Mouse (Mus musculus): Measurements from ENCODE around the gene Tnfrsf13b. TPM values are rescaled to one million over a fixed set of nuclear protein-coding genes. Genes with fewer than 3 reads are reported as not detected.

The Tnfrsf13b gene
- polyA plus RNA-seq, 1 experiment from 2014 or later, result 1.2 TPM

DNA sequence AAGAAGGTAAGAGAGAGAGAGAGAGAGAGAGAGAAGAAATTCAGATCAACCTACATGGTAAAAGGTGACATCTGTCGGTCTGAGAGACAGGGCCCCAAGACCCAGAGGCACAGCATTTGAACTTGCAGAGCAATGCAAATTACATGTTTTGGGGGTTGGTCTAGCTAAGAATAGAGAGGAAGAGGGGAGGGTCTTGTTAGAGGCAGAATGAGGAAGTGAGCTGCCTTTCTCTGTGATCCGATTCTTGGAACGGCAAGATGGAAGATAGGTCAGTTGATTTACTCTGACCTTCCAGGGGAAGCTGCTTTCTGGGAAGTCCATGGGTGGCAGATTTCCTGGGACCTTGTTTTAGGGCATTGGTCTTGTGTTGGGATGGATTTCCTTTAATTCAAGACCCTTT, 15.7 kb downstream of the Tnfrsf13b start:
- DNase-seq (ENCODE audit: low spot score), result no peak
- H3K4me3 ChIP-seq, result no peak overlapping the region
- no peaks in the 10 kb centered on the region for H3K9me3 ChIP-seq (replicated peaks)
- WGBS, result 84% methylated on average over 3 of the region's 3 CpGs
- H3K27me3 ChIP-seq (ENCODE audit: low read depth, poor library complexity, severe bottlenecking), result peaks cover 15% of the 10 kb centered on the region
- H3K4me1 ChIP-seq, result peaks cover 7% of the 10 kb centered on the region
- no peaks in the 10 kb centered on the region for H3K36me3 ChIP-seq
- no peak overlapping the region for H3K27ac ChIP-seq (replicated peaks)

DNA sequence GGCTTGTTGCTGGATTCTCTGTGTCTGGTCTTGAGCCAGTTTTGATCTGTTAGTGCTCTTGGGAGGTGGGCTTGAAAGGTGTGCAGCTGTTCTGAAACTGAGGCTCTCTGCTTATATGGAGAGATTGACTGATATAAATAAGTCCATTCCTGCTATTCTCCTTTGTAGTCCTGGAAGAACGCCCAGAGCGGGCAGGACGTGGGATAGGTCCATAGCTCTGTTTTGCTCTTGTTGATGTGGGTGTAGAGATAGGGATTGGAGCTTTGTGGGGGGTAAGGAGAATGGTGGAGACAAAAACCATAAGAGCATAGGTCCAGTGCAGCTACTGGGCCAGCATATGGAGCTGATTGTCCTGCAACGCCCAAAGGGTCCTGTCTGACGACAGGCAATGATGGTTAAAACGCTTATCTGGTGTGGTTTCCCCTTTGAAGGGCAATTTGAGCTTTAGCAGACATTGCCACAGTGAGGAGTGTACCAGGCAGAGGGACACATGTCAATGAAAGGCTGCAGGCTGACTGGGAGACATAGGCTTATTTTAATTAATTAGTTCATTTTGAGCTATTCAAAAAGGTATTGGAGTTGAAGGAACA, 16.5 kb downstream of the Tnfrsf13b start:
- DNase-seq (ENCODE audit: low spot score), result no peak
- WGBS, result 86% methylated on average over 6 of the region's 6 CpGs
- Histone ChIP-seq H3K4me3 (no peak overlapping the region), H3K4me1 (peaks cover 11% of the 10 kb centered on the region), H3K36me3 (no peaks in the 10 kb centered on the region), H3K27ac (replicated peaks) (no peak overlapping the region), H3K27me3 (ENCODE audit: low read depth, poor library complexity, severe bottlenecking) (peaks cover 23% of the 10 kb centered on the region), H3K9me3 (replicated peaks) (no peaks in the 10 kb centered on the region)

DNA sequence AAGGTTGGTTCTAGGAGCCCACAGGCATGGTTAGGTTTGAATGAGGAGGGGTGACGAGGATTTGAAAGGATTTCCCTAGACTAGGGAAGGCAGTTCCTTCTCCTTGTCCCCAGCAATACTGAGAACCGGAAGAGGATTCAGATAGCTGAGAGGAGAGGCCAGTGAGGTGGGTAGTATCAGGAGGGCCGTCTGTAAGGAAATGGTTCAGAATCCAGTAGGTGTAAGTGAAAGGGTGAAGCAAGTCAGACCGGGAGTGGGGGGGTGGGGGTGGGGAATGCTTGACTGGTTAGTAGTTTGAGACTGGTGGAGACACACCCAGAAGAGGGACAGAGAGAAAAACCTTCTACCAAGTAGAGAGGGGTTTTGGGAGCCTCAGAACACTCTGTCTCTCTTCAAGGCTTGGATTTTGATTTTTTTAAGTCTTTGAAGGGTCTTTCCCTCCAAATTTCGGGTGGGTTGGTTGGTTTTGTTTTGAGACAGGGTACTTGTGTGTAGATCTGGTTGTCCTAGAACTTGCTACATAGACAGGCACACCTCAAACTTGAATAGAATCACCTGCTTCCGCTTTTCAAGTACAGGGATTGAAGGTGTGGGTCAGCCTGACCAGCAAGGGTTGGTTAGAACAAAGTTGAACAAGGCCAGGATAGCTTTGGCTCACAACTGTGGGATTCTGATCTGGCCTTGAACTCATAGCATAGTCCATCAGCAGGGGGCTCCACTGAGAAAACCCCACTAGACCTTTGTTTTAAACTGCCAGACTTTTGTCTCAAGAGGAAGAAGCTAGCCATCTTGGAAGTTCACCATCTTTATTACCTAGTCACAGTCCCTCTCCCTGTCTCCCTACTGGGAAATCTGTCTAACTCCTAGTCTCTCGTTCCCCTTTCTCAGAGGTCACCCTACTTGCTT, 17.3 kb downstream of the Tnfrsf13b start:
- H3K27ac ChIP-seq (replicated peaks), result no peak overlapping the region
- H3K4me1 ChIP-seq, result peaks cover 11% of the 10 kb centered on the region
- H3K4me3 ChIP-seq, result no peak overlapping the region
- WGBS, result 77% methylated on average over 7 of the region's 7 CpGs
- H3K9me3 ChIP-seq (replicated peaks), result no peaks in the 10 kb centered on the region
- no peaks in the 10 kb centered on the region for H3K36me3 ChIP-seq
- peaks cover 31% of the 10 kb centered on the region for H3K27me3 ChIP-seq (ENCODE audit: low read depth, poor library complexity, severe bottlenecking)
- DNase-seq (ENCODE audit: low spot score), result no peak

DNA sequence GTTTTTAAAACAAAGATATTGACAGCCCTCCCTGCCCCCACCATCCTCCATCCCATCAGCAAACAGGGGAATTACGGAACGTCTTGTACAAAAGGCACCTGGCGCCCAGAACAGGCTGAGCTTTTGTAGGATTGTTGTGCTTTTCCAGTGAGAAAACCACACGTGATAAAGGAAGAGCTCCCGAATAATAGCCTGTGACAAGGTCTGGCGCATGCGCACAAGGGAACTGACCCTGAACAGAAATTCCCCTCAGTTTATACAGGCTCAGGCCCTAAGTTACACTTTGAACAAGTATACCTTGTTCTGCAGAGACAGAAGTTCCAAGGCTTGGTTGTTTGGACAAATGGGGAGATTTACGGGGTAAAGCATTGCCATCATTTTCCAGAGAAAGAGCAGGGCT, 19.0 kb downstream of the Tnfrsf13b start:
- Histone ChIP-seq H3K27ac (replicated peaks) (no peak overlapping the region), H3K9me3 (replicated peaks) (no peaks in the 10 kb centered on the region), H3K4me3 (no peak overlapping the region), H3K27me3 (ENCODE audit: low read depth, poor library complexity, severe bottlenecking) (peaks cover 32% of the 10 kb centered on the region), H3K4me1 (peaks cover 11% of the 10 kb centered on the region), H3K36me3 (no peaks in the 10 kb centered on the region)
- WGBS, result 73% methylated on average over 8 of the region's 8 CpGs
- no peak for DNase-seq (ENCODE audit: low spot score)

DNA sequence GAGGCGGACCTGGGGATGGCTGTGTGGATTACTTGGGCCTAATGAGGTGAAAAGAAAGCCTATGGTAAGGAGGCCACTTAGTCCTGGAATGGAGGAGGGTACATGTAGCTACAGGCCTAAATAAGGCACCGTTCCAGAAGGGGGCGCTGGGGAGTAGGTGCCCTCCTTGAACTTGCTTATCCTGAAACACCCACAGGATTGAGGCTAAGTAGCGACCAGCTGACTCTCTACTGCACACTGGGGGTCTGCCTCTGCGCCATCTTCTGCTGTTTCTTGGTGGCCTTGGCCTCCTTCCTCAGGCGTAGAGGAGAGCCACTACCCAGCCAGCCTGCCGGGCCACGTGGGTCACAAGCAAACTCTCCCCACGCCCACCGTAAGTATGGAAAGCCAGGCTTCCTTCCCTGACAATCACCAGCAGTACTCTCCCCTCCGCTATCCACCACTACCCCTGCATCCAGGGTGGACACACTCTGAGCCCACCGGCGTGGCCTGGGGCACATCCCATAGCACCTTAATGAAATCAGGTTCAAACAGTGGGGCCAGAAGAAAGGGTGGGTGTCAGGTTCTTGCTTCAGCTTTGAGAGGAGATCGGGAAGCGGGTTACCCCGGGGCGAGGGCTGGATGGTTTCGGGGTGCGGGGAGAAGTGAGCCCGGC, 20.2 kb downstream of the Tnfrsf13b start:
- H3K27ac ChIP-seq (replicated peaks), result peak overlapping the region; percentile 63
- peaks cover 9% of the 10 kb centered on the region for H3K36me3 ChIP-seq
- H3K4me1 ChIP-seq, result peaks cover 11% of the 10 kb centered on the region
- DNase-seq (ENCODE audit: low spot score), result peak; percentile 69
- 15% methylated on average over 20 of the region's 20 CpGs for WGBS
- H3K4me3 ChIP-seq, result peak overlapping the region; percentile 60
- H3K9me3 ChIP-seq (replicated peaks), result no peaks in the 10 kb centered on the region
- peaks cover 32% of the 10 kb centered on the region for H3K27me3 ChIP-seq (ENCODE audit: low read depth, poor library complexity, severe bottlenecking)

DNA sequence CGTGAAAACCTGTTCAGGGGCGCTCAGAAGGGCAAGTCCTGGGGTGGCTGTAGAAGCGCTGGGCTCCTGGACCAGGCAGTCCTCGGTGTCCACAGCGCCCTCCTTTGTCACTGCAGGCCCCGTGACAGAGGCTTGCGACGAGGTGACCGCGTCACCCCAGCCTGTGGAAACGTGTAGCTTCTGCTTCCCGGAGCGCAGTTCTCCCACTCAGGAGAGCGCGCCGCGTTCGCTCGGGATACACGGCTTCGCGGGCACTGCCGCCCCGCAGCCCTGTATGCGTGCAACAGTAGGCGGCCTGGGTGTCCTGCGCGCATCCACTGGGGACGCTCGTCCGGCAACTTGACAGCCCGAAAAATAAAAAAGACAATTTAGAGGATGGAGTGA, 20.7 kb downstream of the Tnfrsf13b start:
- peak; percentile 63 for DNase-seq (ENCODE audit: low spot score)
- H3K27ac ChIP-seq (replicated peaks), result peak overlapping the region; percentile 63
- peaks cover 11% of the 10 kb centered on the region for H3K4me1 ChIP-seq
- no peaks in the 10 kb centered on the region for H3K9me3 ChIP-seq (replicated peaks)
- WGBS, result 8% methylated on average over 32 of the region's 32 CpGs
- peaks cover 14% of the 10 kb centered on the region for H3K36me3 ChIP-seq
- peaks cover 32% of the 10 kb centered on the region for H3K27me3 ChIP-seq (ENCODE audit: low read depth, poor library complexity, severe bottlenecking)
- peak overlapping the region; percentile 60 for H3K4me3 ChIP-seq

DNA sequence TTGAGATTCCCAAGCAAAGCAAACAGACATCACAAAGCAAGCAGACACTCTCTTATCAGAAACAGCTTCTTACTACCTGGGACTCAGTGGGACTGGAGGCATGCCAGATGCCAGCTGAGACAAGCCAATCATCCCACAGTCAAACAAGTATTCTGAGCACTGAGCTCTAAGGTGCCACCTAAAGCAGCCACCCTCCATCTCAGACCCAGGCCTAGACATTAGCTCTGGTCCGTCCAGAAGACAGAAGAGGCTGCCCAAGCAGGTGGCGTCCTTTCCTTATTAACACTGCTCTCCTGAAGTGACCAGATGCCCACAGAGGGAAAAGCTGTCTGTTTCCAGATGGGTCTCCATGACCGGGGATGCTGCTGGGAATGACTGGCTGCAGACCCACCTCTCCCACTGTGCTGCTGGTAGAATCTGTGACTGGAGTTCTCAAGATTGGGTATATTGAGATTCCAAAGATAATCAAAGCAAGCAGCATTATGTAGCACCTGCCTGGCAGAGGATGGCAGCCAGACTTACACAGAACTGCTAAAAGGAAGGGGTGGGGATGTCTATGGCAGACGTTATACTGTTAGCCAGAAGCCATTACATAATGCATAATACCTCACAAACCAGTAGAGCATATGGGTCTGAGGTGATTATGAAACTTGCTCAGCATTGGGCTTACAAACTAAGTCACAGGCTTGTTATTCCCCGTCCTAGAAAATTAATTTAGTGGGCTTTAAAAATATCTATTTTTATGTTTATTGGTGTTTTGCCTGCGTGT, 23.9 kb downstream of the Tnfrsf13b start:
- no peak overlapping the region for H3K27ac ChIP-seq (replicated peaks)
- peaks cover 45% of the 10 kb centered on the region for H3K36me3 ChIP-seq
- H3K4me3 ChIP-seq, result no peak overlapping the region
- DNase-seq (ENCODE audit: low spot score), result no peak
- H3K4me1 ChIP-seq, result peaks cover 11% of the 10 kb centered on the region
- 76% methylated on average over 6 of the region's 6 CpGs for WGBS
- no peaks in the 10 kb centered on the region for H3K9me3 ChIP-seq (replicated peaks)
- H3K27me3 ChIP-seq (ENCODE audit: low read depth, poor library complexity, severe bottlenecking), result peaks cover 32% of the 10 kb centered on the region

DNA sequence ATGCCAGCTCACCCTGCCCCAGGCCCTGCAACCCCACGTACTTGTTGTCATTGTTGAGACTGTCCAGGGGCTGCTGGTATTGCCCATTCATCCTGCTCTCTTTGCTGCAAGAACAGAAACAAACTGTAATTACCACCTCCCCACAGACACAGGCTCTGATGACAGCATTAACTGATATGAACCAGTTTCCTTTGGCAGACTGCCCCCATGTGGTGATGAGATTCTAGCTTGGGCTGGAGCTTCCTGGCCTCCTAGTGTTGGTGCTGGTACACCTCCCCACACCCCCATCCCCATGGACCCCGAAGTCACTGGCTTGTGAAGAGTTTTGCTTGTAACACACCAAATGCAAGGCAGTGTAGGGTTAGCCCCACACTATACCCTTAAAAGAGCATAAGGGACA, 29.2 kb downstream of the Tnfrsf13b start:
- H3K27ac ChIP-seq (replicated peaks), result no peak overlapping the region
- DNase-seq (ENCODE audit: low spot score), result no peak
- H3K36me3 ChIP-seq, result peaks cover 98% of the 10 kb centered on the region
- no peaks in the 10 kb centered on the region for H3K9me3 ChIP-seq (replicated peaks)
- no peaks in the 10 kb centered on the region for H3K4me1 ChIP-seq
- 93% methylated on average over 2 of the region's 2 CpGs for WGBS
- no peaks in the 10 kb centered on the region for H3K27me3 ChIP-seq (ENCODE audit: low read depth, poor library complexity, severe bottlenecking)
- H3K4me3 ChIP-seq, result no peak overlapping the region

DNA sequence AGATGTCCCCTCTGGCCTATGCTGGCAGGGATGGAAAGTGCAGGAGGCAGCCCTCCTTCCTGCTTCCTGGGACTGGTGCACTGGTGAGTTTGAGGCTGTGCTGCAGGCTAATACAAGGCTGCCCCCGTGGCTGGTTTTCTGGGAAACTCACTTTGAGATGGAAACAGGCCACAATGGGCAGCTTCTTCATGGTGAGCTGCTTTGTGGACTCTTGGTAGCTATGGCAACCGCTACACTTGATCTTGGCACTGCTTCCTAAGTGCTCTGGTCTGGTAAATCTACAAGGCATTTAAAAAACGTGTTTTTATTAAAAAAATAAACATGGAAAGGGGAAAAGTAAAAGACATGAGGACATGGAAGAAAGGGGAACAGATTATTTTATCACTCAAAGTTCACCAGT, 31.6 kb downstream of the Tnfrsf13b start:
- Histone ChIP-seq H3K27ac (replicated peaks) (no peak overlapping the region), H3K4me3 (no peak overlapping the region), H3K9me3 (replicated peaks) (no peaks in the 10 kb centered on the region), H3K27me3 (ENCODE audit: low read depth, poor library complexity, severe bottlenecking) (no peaks in the 10 kb centered on the region), H3K36me3 (peaks cover 100% of the 10 kb centered on the region), H3K4me1 (no peaks in the 10 kb centered on the region)
- DNase-seq (ENCODE audit: low spot score), result no peak
- 80% methylated on average over 3 of the region's 3 CpGs for WGBS

DNA sequence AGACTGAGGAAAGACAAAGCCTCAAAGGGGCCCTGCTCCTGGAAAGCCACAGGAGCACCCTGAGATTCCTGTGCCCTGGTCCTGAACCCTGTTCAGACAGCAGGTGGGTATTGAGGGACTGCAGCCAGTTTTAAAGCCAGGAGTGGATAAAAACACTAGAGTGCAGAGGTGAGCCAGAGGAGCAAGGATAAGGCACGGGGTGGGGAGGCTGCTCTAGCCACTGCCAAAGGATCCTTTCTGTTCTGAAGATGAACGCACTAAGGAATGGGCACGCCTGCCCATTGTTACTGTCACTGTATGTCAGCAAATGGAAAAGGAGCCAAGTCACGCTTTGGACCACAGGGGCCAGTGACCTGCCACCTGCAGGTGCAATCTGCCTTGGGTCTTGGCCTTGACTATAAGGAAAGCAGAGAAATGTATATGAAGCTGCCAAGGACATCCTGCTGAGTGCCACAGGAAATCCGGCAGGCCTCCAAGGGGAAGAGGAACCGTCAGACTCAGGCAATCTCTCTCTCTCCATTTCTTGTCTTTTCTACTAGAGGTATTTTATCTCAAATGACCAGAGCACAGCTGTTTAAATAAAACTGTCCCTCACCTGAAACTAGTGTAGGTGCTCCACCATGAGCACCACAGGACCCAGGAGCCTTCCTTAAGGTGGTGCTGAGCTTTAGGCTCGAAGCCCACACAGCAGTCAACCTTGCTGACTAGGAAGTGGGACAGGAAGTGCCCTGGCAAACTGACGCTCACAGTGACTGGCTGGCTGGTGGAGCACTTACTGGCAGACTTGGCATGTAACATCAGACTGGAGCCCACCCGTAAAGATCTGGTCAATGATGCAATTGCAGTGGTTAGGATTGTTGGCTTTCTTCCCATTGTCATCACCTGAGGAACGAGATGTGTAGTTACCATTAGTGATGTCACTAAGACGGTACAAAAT, 33.5 kb downstream of the Tnfrsf13b start:
- Histone ChIP-seq H3K36me3 (peaks cover 100% of the 10 kb centered on the region), H3K27ac (replicated peaks) (no peak overlapping the region), H3K27me3 (ENCODE audit: low read depth, poor library complexity, severe bottlenecking) (no peaks in the 10 kb centered on the region), H3K4me3 (no peak overlapping the region), H3K4me1 (no peaks in the 10 kb centered on the region), H3K9me3 (replicated peaks) (no peaks in the 10 kb centered on the region)
- WGBS, result 89% methylated on average over 11 of the region's 11 CpGs
- no peak for DNase-seq (ENCODE audit: low spot score)

DNA sequence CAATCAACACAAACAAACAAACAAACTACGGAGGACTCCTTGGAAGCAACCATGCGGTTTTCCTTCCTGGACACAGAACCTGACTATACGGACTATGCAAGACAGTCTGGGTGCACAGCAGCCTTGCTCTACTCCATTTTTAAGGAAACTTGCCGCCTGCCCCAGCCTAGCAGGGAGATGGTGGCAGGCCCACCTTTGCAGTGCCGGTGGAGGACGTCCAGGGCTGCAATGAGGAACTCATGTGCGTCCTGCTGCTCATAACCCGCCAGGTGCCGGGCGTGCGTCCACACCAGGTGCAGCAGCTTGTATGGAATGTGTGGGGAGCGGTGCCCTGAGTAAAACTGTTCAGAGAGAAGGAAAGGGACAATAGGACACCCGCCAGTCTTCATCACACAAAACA, 34.6 kb downstream of the Tnfrsf13b start:
- WGBS, result 91% methylated on average over 13 of the region's 13 CpGs
- no peaks in the 10 kb centered on the region for H3K4me1 ChIP-seq
- peaks cover 100% of the 10 kb centered on the region for H3K36me3 ChIP-seq
- no peak for DNase-seq (ENCODE audit: low spot score)
- H3K4me3 ChIP-seq, result no peak overlapping the region
- no peaks in the 10 kb centered on the region for H3K27me3 ChIP-seq (ENCODE audit: low read depth, poor library complexity, severe bottlenecking)
- no peak overlapping the region for H3K27ac ChIP-seq (replicated peaks)
- no peaks in the 10 kb centered on the region for H3K9me3 ChIP-seq (replicated peaks)

DNA sequence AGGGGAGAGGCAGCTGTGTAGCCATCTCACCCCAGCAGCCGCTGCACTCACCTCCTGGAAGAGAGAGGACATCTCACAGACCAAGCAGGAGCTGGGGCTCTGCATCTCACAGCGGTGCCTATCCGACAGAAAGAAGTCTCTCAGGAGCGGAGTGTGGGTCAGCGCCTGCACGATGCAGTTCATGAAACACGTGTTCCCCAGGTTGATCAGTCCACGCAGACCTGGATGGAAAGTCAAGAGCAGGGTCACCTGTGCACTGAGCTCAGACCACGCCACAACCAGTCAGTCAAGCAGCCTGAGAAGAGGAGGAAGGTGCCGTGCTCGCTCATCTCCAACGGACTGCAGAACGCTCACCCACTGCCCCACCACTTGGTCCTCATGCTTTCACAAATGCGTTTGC, 36.2 kb downstream of the Tnfrsf13b start:
- Histone ChIP-seq H3K36me3 (peaks cover 100% of the 10 kb centered on the region), H3K27me3 (ENCODE audit: low read depth, poor library complexity, severe bottlenecking) (no peaks in the 10 kb centered on the region), H3K4me3 (no peak overlapping the region), H3K9me3 (replicated peaks) (no peaks in the 10 kb centered on the region), H3K27ac (replicated peaks) (no peak overlapping the region), H3K4me1 (no peaks in the 10 kb centered on the region)
- whole genome bisulfite sequencing, result 95% methylated on average over 14 of the region's 14 CpGs
- no peak for DNase-seq (ENCODE audit: low spot score)
